Mouse (Mus musculus): Measurements from ENCODE around the gene Lims1.

DNA sequence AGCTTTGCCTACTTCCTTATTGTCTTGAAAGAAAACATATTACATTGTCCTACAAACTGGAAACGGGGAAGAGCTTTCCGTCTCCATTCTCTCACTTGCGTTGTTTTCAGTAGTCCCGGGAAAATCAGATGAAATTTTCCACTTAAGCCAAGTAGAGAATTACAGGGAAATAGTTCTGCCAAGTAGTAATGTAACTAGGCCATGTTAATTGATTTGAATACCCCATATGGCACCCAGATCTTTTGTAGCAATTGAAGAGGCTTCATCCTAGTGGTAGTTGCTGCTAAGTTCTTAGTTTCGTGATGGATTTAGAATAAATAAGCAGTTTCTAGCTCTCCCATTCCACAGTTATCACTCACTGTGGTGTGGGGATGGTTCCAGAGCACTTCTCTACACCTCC lies 62.4 kb downstream of the Lims1 start:
- TF ChIP-seq CTCF (IDR thresholded peaks at IDR 0.05; ENCODE audit: low read depth) = no peak
- TF ChIP-seq EP300 (optimal IDR thresholded peaks at IDR 0.05) = no peak

All from stomach, postnatal 0 days (tissue).